Mouse (Mus musculus) Muller cell, postnatal 12 days (primary cell): ENCODE results near the gene A830005F24Rik.

Experiments
- DNase-seq: peaks from one replicate; pipeline ENCODE4 v3.0.0-alpha.2; 2015; ENCODE audit errors: inconsistent ontology term

The A830005F24Rik gene

DNA sequence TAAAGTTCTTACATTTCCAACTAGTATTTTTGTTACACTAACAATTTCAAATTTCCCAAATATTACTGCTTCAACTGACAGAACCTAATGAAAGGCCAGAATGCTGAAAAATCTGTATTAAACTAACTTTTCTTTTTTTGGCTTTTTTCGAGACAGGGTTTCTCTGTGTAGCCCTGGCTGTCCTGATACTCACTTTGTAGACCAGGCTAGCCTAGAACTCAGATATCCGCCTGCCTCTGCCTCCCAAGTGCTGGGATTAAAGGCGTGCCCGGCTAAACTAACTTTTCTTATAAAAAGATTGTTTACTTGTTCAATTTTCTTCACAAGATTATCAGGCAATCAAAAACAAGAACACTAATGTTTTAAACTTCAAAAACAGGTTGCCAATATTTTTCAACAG, 31.5 kb downstream of the A830005F24Rik start:
- no peak for DNase-seq

DNA sequence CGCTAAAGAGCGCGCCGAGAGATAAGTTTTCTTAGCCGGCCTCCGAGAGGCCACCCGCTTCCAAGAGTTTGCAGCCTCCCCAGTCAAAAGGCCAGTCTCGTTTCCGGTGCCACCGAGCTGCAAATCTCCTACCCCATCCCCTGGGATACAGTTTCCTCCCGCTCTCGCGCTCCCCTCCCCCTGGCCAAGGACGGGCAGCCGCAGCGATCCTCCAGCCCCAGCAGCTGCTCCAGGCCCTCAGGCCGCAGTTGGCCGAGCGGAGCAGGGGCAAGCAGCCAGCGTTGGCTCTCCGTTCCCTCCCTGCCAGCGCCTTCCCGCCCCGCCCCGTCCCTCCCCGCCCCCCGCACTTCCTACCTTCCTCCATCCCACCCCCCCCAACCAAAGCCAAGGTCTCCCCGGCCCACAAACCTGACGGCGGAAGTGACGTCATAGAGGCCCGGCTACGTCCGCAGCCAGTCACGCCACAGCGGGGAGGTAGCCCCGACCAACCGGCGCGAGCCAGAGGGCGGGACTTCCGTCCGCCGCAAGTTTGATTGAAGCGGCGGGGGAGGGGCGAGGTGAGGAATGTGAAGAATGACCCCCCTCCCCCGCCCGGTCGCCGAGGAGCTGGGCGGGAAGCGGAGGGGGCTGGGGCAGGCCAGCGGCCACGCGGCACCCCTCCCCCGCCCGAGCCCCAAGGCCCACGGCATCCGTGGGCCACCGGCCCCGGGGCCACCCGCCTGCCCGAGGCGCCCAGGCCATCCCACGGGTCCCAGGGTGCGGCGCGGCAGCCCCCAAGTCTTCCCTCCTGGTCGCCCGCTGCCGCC, 32.3 kb downstream of the A830005F24Rik start:
- peak; percentile 100 for DNase-seq

DNA sequence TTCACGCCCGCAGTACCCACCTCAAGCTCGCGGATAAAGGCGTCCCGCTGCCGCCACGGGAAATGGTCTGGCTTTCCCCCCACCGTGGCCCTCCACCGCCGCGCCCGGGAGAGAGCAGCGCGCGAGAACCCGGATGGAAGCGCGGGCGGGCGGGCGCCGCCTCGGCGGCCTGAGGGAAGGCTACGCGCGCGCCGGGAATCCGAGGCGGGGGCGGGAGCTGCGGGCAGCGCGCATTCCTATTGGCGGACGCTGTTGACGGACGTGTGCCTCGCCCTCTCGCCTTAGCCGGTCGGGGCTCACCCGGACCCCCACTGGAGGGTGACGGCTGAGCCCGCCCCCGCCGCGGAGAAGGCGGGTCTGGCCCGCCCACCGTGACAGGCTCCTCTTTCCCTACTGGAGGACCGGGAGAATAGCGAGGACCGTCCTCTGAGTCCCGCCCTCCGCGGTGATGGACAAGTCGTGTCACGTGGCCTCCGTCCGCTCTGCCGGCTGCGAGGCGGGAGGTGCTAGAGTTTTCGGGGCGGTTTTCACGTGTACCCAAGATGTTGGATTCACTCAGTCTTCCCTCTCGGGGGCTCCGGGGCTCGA, 33.1 kb downstream of the A830005F24Rik start:
- peak; percentile 100 for DNase-seq

DNA sequence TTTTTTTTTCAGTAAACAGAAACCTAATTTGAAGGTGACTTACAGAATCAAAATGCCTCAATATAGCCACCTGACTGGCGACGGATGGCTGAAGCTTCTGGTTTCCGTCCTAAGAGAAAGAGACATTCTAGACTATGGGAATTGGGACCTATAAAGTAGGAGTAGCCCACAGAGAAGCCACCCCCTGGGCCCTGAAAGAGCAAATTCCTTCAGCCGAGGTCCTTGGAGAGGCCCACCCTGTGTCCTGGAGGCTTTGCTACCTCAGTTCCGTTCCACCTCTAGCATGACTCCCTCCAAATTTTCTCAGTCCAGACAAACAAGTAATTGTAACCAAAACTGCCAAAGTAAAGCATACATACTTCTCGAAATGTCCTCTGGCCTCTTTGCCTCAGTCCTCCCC, 34.3 kb downstream of the A830005F24Rik start:
- no peak for DNase-seq

DNA sequence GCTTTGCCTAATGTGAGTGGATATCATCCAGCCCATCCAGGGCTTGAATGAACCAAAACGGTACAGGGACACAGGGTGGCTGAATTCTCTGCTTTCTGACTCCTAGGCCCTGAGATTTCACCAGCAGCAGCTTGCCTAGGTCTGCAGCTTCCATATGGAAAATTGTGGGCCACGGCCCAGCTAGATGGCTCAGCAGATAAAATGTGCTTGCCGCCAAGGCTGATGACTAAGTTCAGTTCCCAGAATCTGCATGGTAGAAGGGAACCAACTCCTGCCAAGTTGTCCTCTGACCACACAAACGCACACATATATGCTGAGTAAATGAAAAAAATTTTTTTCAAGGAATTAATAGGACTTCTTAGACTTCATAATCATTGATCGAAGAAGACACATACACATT, 34.9 kb downstream of the A830005F24Rik start:
- no peak for DNase-seq

DNA sequence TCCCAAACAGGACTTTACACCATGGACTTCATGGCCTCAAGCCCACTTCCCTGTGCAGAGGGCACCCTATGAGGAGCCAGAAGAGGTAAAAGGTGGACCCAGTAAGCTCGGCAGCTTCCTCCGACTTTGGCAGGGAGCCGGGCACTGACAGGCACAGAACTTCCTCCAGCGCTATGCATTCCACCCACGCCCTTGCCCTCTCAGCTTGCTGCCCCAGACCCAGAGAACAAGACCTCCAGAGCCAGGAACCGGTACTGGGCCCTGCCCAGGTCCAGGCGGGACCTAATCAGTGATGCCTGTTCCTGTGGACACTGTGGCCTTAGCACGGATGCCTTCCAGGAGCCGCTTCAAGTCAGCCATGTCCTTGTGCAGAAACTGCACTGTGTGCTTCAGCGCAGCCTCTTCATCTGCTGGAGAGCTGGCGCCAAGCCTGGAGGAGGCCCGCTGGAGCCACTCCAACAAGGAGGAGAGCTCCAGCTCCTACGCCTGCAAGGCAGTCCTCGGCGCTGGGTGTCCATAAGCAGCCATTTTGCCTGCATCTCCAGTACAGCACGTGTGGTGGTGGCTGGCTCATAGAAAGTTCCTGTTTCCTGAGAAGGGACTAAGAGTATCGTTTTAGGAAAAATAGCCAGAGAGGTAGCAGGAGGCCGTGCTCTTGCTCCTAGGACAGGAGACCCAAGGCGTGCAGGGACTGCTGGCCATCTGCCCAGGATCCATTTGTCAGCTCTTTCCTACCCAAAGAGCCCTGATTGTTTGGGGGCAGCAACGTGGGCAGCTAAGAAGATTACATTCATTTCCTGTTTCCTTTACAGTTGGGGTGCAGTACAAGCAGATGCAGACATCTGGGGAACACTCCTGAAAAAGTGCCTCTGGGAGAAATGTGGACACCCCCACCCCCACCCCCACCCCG, 39.1 kb downstream of the A830005F24Rik start:
- peak; percentile 85 for DNase-seq

DNA sequence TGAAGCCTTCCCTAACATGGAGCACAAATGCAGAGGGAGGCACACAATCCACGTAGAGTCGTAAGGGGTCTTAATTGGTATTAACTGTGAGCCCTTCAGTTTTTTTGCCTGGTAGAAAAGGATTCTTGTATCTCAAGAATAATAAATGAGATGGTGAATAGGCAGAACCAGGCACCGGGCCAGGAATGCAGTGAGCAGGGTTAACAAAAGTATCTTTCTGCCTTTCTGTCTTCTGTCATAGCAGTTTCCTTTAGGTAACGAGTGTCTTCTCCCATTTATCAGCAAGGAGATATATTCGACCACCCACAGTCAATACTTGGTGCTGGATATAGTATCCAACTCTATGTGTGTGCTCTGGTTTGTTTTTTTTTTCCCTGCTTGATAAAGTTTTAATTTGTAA, 40.1 kb downstream of the A830005F24Rik start:
- DNase-seq, result peak; percentile 54

DNA sequence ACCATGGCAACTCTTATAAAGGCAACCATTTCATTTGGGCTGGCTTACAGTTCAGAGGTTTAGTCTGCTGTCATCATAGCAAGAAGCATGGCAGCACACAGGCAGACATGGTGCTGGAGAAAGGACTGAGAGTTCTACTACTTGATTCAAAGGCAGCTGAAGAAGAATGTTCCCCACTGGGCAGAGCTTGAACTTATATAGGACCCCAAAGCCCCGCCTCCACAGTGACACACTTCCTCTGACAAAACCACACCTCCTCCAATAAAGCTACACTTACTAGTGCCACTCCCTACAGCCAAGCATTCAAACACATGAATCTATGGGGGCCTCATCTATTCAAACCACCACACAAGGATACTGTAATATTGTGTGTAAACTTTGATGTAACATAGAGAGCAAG, 41.2 kb downstream of the A830005F24Rik start:
- DNase-seq, result no peak

DNA sequence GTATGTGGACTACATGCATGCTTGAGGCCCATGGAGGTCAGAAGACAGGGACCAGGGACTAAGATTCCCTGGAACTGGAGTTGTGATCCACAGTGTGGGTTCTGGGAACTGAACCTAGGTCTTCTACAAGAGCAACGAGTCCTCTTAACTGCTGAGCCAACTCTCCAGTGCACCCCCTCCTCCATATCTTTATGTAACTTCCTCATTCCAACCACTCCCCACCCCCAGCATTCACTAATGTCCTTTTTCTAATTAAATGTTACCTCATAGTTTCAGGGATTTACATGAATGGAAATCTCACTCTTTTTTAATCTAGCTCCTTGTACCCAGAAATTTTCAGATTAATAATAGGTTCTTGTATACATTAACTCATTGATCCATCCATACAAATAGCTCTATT, 42.6 kb downstream of the A830005F24Rik start:
- DNase-seq, result no peak

DNA sequence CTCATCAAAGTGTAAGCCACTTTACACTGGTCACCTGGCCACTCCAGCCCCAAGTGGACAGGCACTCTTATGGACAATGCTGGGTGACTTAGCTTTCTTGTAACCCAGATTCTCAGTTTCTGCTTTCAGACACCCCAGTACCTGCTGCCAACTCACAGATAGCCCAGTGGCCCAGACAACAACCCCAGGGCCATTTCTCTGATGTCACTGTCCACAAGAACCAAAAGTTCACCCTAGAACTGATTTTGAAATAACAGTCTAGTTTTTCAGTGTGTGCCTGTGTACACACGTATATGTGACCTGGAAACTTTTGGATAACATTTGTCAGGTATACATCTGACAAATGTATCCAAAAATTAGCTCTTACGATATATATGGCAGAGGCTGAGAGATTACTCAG, 48.1 kb downstream of the A830005F24Rik start:
- DNase-seq, result no peak

DNA sequence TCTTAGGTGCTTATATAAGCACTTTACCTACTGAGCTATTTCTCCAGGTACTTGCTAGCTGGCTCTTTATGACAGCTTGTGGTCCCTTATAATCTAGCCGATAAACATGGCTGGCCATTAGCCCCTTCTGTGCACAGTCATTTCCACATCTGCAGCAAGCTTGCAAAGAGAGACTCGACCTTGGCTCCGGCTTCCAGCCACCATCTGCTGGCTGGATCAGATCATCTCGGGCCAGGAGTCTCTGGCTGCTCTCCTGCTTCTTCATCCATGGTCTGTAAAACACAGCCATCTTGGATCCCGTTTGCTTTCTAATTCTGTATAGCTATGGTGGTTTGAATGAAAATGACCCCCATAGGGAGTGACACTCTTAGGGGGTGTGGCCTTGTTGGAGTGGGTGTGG, 49.0 kb downstream of the A830005F24Rik start:
- DNase-seq, result no peak
